In genomic region chr4:8929346-8929745, GRCm38 (mm10) we compare ENCODE assay signal across 16 mouse cellular contexts.
DNase-seq lines count a peak whose midpoint lies in the region; ATAC-seq lines count a peak whose summit lies in the region.
"Had no signal": no experiment of that assay in that cellular context is flagged by ENCODE, and none has a peak within 500 bp of the region (broad histone marks: within the 10 kb centered on the region; RNA-seq: fewer than 3 reads in every experiment).

No protein-coding gene starts in this region.

- H3K4me1 ChIP-seq in forebrain, embryonic 15.5 days, result peaks cover 7% of the 10 kb centered on the region
- peaks cover 7% of the 10 kb centered on the region for H3K4me1 ChIP-seq in forebrain, embryonic 12.5 days
- H3K4me1 ChIP-seq in liver, embryonic 12.5 days, result peaks cover 12% of the 10 kb centered on the region; the same call in 1 of the 2 replicates
- no peaks in the 10 kb centered on the region; the same call in 1 of the 2 replicates for H3K4me1 ChIP-seq in liver, embryonic 11.5 days (replicated peaks; ENCODE audit: control insufficient read depth, insufficient read depth, low read length)
- no peaks in the 10 kb centered on the region; the same call in 1 of the 2 replicates for H3K4me1 ChIP-seq in stomach, embryonic 16.5 days (ENCODE audit: control insufficient read depth, insufficient read depth, low read length)
- H3K4me1 ChIP-seq: neural tube, embryonic 15.5 days had no signal

- no peaks in the 10 kb centered on the region for H3K9me3 ChIP-seq in forebrain, embryonic 15.5 days
- H3K9me3 ChIP-seq in forebrain, embryonic 12.5 days, result no peaks in the 10 kb centered on the region
- no peaks in the 10 kb centered on the region for H3K9me3 ChIP-seq in liver, embryonic 12.5 days (replicated peaks)
- H3K9me3 ChIP-seq in liver, embryonic 11.5 days (ENCODE audit: control insufficient read depth, low read length), result no peaks in the 10 kb centered on the region
- no peaks in the 10 kb centered on the region for H3K9me3 ChIP-seq in stomach, embryonic 16.5 days (replicated peaks; ENCODE audit: control insufficient read depth, low read length)
- H3K9me3 ChIP-seq: heart, embryonic 10.5 days; neural tube, embryonic 15.5 days had no signal

- no peak overlapping the region for H3K27ac ChIP-seq in forebrain, embryonic 15.5 days (replicated peaks)
- H3K27ac ChIP-seq in forebrain, embryonic 12.5 days, result no peak overlapping the region
- no peak overlapping the region for H3K27ac ChIP-seq in liver, embryonic 12.5 days
- no peak overlapping the region for H3K27ac ChIP-seq in liver, embryonic 11.5 days (ENCODE audit: low read depth, low read length)
- no peak overlapping the region for H3K27ac ChIP-seq in stomach, embryonic 16.5 days (ENCODE audit: low read length)
- H3K27ac ChIP-seq: heart, embryonic 10.5 days; neural tube, embryonic 15.5 days had no signal

- no peak overlapping the region for H3K4me2 ChIP-seq in forebrain, embryonic 15.5 days (replicated peaks)
- H3K4me2 ChIP-seq in forebrain, embryonic 12.5 days, result no peak overlapping the region
- H3K4me2 ChIP-seq in liver, embryonic 12.5 days, result peak overlapping the region; percentile 28; the same call in 1 of the 2 replicates
- no peak overlapping the region for H3K4me2 ChIP-seq in liver, embryonic 11.5 days
- H3K4me2 ChIP-seq in stomach, embryonic 16.5 days (ENCODE audit: low read depth, low read length), result peak overlapping the region; percentile 39; the same call in 1 of the 2 replicates
- H3K4me2 ChIP-seq: lung, embryonic 14.5 days; neural tube, embryonic 15.5 days had no signal

- no peak overlapping the region for H3K9ac ChIP-seq in forebrain, embryonic 15.5 days (replicated peaks)
- H3K9ac ChIP-seq in forebrain, embryonic 12.5 days, result no peak overlapping the region
- H3K9ac ChIP-seq in liver, embryonic 12.5 days, result no peak overlapping the region
- H3K9ac ChIP-seq in liver, embryonic 11.5 days (ENCODE audit: low read depth, low read length), result no peak overlapping the region
- H3K9ac ChIP-seq in stomach, embryonic 16.5 days (ENCODE audit: low read length), result no peak overlapping the region
- H3K9ac ChIP-seq: lung, embryonic 14.5 days; neural tube, embryonic 15.5 days had no signal

- no peaks in the 10 kb centered on the region for H3K27me3 ChIP-seq in forebrain, embryonic 15.5 days
- H3K27me3 ChIP-seq in forebrain, embryonic 12.5 days, result no peaks in the 10 kb centered on the region
- no peaks in the 10 kb centered on the region for H3K27me3 ChIP-seq in liver, embryonic 12.5 days (replicated peaks)
- H3K27me3 ChIP-seq in liver, embryonic 11.5 days (replicated peaks; ENCODE audit: control insufficient read depth, insufficient read depth, low read length), result no peaks in the 10 kb centered on the region
- H3K27me3 ChIP-seq in stomach, embryonic 16.5 days (ENCODE audit: control insufficient read depth, insufficient read depth, low read length), result no peaks in the 10 kb centered on the region
- H3K27me3 ChIP-seq: neural tube, embryonic 15.5 days; Patski had no signal

- H3K4me3 ChIP-seq in forebrain, embryonic 15.5 days, result no peak overlapping the region
- H3K4me3 ChIP-seq in forebrain, embryonic 12.5 days (replicated peaks), result no peak overlapping the region
- no peak overlapping the region for H3K4me3 ChIP-seq in liver, embryonic 12.5 days
- H3K4me3 ChIP-seq in liver, embryonic 11.5 days (ENCODE audit: low read depth, low read length), result no peak overlapping the region
- H3K4me3 ChIP-seq in stomach, embryonic 16.5 days (replicated peaks; ENCODE audit: low read length), result no peak overlapping the region
- H3K4me3 ChIP-seq: erythroblast, embryonic 14.5 days; heart, embryonic 10.5 days; neural tube, embryonic 15.5 days had no signal

- WGBS in forebrain, embryonic 15.5 days, result 59% methylated on average over 4 of the region's 4 CpGs
- 71% methylated on average over 4 of the region's 4 CpGs for WGBS in forebrain, embryonic 12.5 days
- 57% methylated on average over 4 of the region's 4 CpGs for WGBS in liver, embryonic 12.5 days (ENCODE audit: insufficient replicate concordance)
- WGBS in liver, embryonic 11.5 days, result 59% methylated on average over 4 of the region's 4 CpGs
- WGBS in stomach, embryonic 16.5 days, result 61% methylated on average over 4 of the region's 4 CpGs

- DNase-seq in liver, embryonic 11.5 days (ENCODE audit: low spot score), result no peak
- DNase-seq in cerebellum, postnatal 25 days, result peak; percentile 69 to 80
- DNase-seq in layer of hippocampus, adult 11-12 months (ENCODE audit: low spot score), result no peak
- no peak for DNase-seq in adrenal gland, adult 2 months
- DNase-seq: heart, postnatal 4 days; kidney, adult 8-10 months; lung, embryonic 14.5 days; thymus, postnatal 4 days had no signal

- H3K36me3 ChIP-seq in forebrain, embryonic 15.5 days, result no peaks in the 10 kb centered on the region
- H3K36me3 ChIP-seq in forebrain, embryonic 12.5 days (replicated peaks), result no peaks in the 10 kb centered on the region
- no peaks in the 10 kb centered on the region for H3K36me3 ChIP-seq in liver, embryonic 12.5 days
- no peaks in the 10 kb centered on the region for H3K36me3 ChIP-seq in liver, embryonic 11.5 days (ENCODE audit: control insufficient read depth, insufficient read depth, low read length)
- H3K36me3 ChIP-seq in stomach, embryonic 16.5 days (ENCODE audit: control insufficient read depth, insufficient read depth, low read length), result no peaks in the 10 kb centered on the region
- H3K36me3 ChIP-seq: heart, embryonic 10.5 days; neural tube, embryonic 15.5 days had no signal

- 0 out of 2 replicates have a peak, but pooled peaks have one; percentile 16 for ATAC-seq in forebrain, embryonic 15.5 days (replicated peaks)
- no peak for ATAC-seq in forebrain, embryonic 12.5 days (ENCODE audit: low FRiP score)
- ATAC-seq in liver, embryonic 12.5 days, result no peak
- no peak for ATAC-seq in liver, embryonic 11.5 days (replicated peaks; ENCODE audit: low FRiP score)
- ATAC-seq in stomach, embryonic 16.5 days (ENCODE audit: insufficient read depth, low FRiP score), result no peak
- ATAC-seq: Patski had no signal

Comparison
In these comparisons a context has a peak if more than half of its experiments do, and no peak if none do; other contexts are left out.
1. H3K4me2 ChIP-seq: peak in liver, embryonic 12.5 days (single experiment) and stomach, embryonic 16.5 days (single experiment); none in forebrain, embryonic 15.5 days (single experiment), forebrain, embryonic 12.5 days (single experiment) and liver, embryonic 11.5 days (single experiment).
2. DNase-seq: peak in cerebellum, postnatal 25 days (2 of 2); none in liver, embryonic 11.5 days (single experiment), layer of hippocampus, adult 11-12 months (single experiment) and adrenal gland, adult 2 months (single experiment).